25 mouse cellular contexts compared by ENCODE assay signal in genomic region chr15:99833648-99834454, GRCm38 (mm10). TPM values are rescaled to one million over a fixed set of nuclear protein-coding genes. Genes with fewer than 3 reads are reported as not detected.
DNase-seq lines count a peak whose midpoint lies in the region; ATAC-seq and TF ChIP-seq lines count a peak whose summit lies in the region.
"Had no signal": no experiment of that assay in that cellular context is flagged by ENCODE, and none has a peak within 500 bp of the region (broad histone marks: within the 10 kb centered on the region; RNA-seq: fewer than 3 reads in every experiment).

No protein-coding gene starts in this region.

- no peak overlapping the region for H3K9ac ChIP-seq in forebrain, postnatal 0 days
- H3K9ac ChIP-seq in lung, postnatal 0 days (replicated peaks; ENCODE audit: low read depth), result no peak overlapping the region
- H3K9ac ChIP-seq: embryonic facial prominence, embryonic 13.5 days; heart, embryonic 12.5 days; hindbrain, embryonic 13.5 days; liver, embryonic 15.5 days had no signal

- H3K4me1 ChIP-seq in forebrain, embryonic 10.5 days, result peaks cover 8% of the 10 kb centered on the region; the same call in 1 of the 2 replicates
- H3K4me1 ChIP-seq in forebrain, postnatal 0 days (ENCODE audit: insufficient read depth), result no peaks in the 10 kb centered on the region
- no peaks in the 10 kb centered on the region for H3K4me1 ChIP-seq in lung, postnatal 0 days (ENCODE audit: insufficient read depth, low read depth, low read length)
- H3K4me1 ChIP-seq: hindbrain, embryonic 13.5 days; megakaryocyte, embryonic 14.5 days had no signal

- H3K4me3 ChIP-seq in forebrain, embryonic 10.5 days, result no peak overlapping the region
- H3K4me3 ChIP-seq in forebrain, postnatal 0 days (ENCODE audit: low read depth, low read length), result no peak overlapping the region
- H3K4me3 ChIP-seq in lung, postnatal 0 days (ENCODE audit: low read depth, low read length), result no peak overlapping the region
- H3K4me3 ChIP-seq in left cerebral cortex, adult 2 months, result no peak overlapping the region
- H3K4me3 ChIP-seq: embryonic facial prominence, embryonic 13.5 days; heart, embryonic 12.5 days; hindbrain, embryonic 13.5 days; layer of hippocampus, adult 2 months; liver, embryonic 15.5 days; megakaryocyte, embryonic 14.5 days had no signal

- no peaks in the 10 kb centered on the region for H3K27me3 ChIP-seq in forebrain, embryonic 10.5 days (ENCODE audit: poor library complexity, severe bottlenecking)
- no peaks in the 10 kb centered on the region for H3K27me3 ChIP-seq in forebrain, postnatal 0 days (ENCODE audit: insufficient read depth, low read length)
- no peaks in the 10 kb centered on the region for H3K27me3 ChIP-seq in lung, postnatal 0 days (replicated peaks; ENCODE audit: insufficient read depth, low read length)
- H3K27me3 ChIP-seq: embryonic facial prominence, embryonic 13.5 days; heart, embryonic 12.5 days; hindbrain, embryonic 13.5 days; liver, embryonic 15.5 days had no signal

- no peak for TF ChIP-seq CTCF in forebrain, postnatal 0 days (IDR thresholded peaks at IDR 0.05; ENCODE audit: low read depth)
- peak; percentile 28 for TF ChIP-seq CTCF in lung, postnatal 0 days (IDR thresholded peaks at IDR 0.05)
- TF ChIP-seq CTCF in left cerebral cortex, adult 2 months (IDR thresholded peaks at IDR 0.05), result no peak

- H3K36me3 ChIP-seq in forebrain, embryonic 10.5 days (replicated peaks), result no peaks in the 10 kb centered on the region
- no peaks in the 10 kb centered on the region for H3K36me3 ChIP-seq in forebrain, postnatal 0 days (ENCODE audit: insufficient read depth)
- no peaks in the 10 kb centered on the region for H3K36me3 ChIP-seq in lung, postnatal 0 days (ENCODE audit: insufficient read depth, low read length)
- H3K36me3 ChIP-seq: embryonic facial prominence, embryonic 13.5 days; heart, embryonic 12.5 days; liver, embryonic 15.5 days had no signal

- WGBS in forebrain, embryonic 10.5 days, result 88% methylated on average over 5 of the region's 5 CpGs
- WGBS in forebrain, postnatal 0 days, result 85% methylated on average over 5 of the region's 5 CpGs
- 77% methylated on average over 5 of the region's 5 CpGs for WGBS in lung, postnatal 0 days
- WGBS in large intestine, adult 2 months, result 40% methylated on average over 5 of the region's 5 CpGs

- no peak for DNase-seq in forebrain, embryonic 10.5 days (ENCODE audit: extremely low spot score, low spot score)
- DNase-seq in forebrain, postnatal 0 days, result no peak
- DNase-seq in lung, postnatal 0 days (ENCODE audit: low spot score), result no peak
- no peak for DNase-seq in lung, postnatal 36 days
- DNase-seq in large intestine, adult 2 months (ENCODE audit: low read depth, low spot score), result peak; percentile 58
- DNase-seq in cerebellum, postnatal 10 days, result no peak
- DNase-seq in left cerebral cortex, adult 2 months (ENCODE audit: extremely low spot score in 1 of 2, low spot score in 2 of 2), result no peak
- DNase-seq: cerebellum, adult 9-11 months; heart, adult 11 months; heart, postnatal 14 days; kidney, postnatal 10 days; left cerebral cortex, postnatal 4 days; lung, postnatal 14 days; retina, postnatal 1 day; thymus, postnatal 36 days had no signal

- no peaks in the 10 kb centered on the region for H3K9me3 ChIP-seq in forebrain, embryonic 10.5 days
- H3K9me3 ChIP-seq in forebrain, postnatal 0 days (ENCODE audit: low read length), result no peaks in the 10 kb centered on the region
- H3K9me3 ChIP-seq in lung, postnatal 0 days (ENCODE audit: low read length), result no peaks in the 10 kb centered on the region
- H3K9me3 ChIP-seq: embryonic facial prominence, embryonic 13.5 days; hindbrain, embryonic 13.5 days; liver, embryonic 15.5 days had no signal

- H3K4me2 ChIP-seq in forebrain, postnatal 0 days (ENCODE audit: low read depth), result no peak overlapping the region
- no peak overlapping the region for H3K4me2 ChIP-seq in lung, postnatal 0 days (replicated peaks; ENCODE audit: low read depth, low read length)
- H3K4me2 ChIP-seq: embryonic facial prominence, embryonic 13.5 days; heart, embryonic 12.5 days; hindbrain, embryonic 13.5 days; liver, embryonic 15.5 days had no signal

- ATAC-seq in forebrain, postnatal 0 days, result no peak
- no peak for ATAC-seq in lung, postnatal 0 days
- no peak for ATAC-seq in granulocyte monocyte progenitor cell, adult 5-6 weeks (replicated peaks; ENCODE audit: poor library complexity, severe bottlenecking)
- ATAC-seq: forebrain, embryonic 16.5 days; inflammation-experienced regulatory T-cells, adult 6 months; midbrain, embryonic 16.5 days had no signal

- TF ChIP-seq EP300 in lung, postnatal 0 days (IDR thresholded peaks at IDR 0.05), result no peak

- intact Hi-C loops in left cerebral cortex, adult 2 months (cut with DNase I), result no loop called here

- H3K27ac ChIP-seq in forebrain, embryonic 10.5 days, result 0 out of 2 replicates have a peak overlapping the region, but pooled peaks have one; percentile 11
- H3K27ac ChIP-seq in forebrain, postnatal 0 days (ENCODE audit: low read depth, low read length), result no peak overlapping the region
- no peak overlapping the region for H3K27ac ChIP-seq in lung, postnatal 0 days (ENCODE audit: low read length)
- no peak overlapping the region for H3K27ac ChIP-seq in left cerebral cortex, adult 2 months
- H3K27ac ChIP-seq: embryonic facial prominence, embryonic 13.5 days; hindbrain, embryonic 13.5 days; layer of hippocampus, adult 2 months had no signal

RNA-seq across cellular contexts. Expression of gene Lima1, which starts 41.4 kb away (rescaled TPM):
- 39.6 and 43.4 TPM in 2 replicates for polyA plus RNA-seq in forebrain, embryonic 10.5 days (2016; fragmentation: Nextera tagmentation; extraction: Ambion mirVana)
- total RNA-seq in forebrain, postnatal 0 days (2014; rRNA removed), result 9.7 and 12.5 TPM in 2 replicates
- polyA plus RNA-seq in forebrain, postnatal 0 days (2015; fragmentation: Nextera tagmentation; extraction: Ambion mirVana), result 8.5 and 11.8 TPM in 2 replicates
- 28.6 and 38.5 TPM in 2 replicates for polyA plus RNA-seq in lung, postnatal 0 days (2015; fragmentation: Nextera tagmentation; extraction: Ambion mirVana)
- polyA plus RNA-seq in large intestine, adult 2 months (2012; rRNA removed), result 42.8 and 81.9 TPM in 2 replicates
- total RNA-seq in left cerebral cortex, adult 2 months (2021), result 10 to 100 TPM in 1 of 2 experiments, 1 to 10 TPM in 1; 9.9 to 11.0 TPM
- 3.5 and 13.8 TPM in 2 replicates for total RNA-seq in granulocyte monocyte progenitor cell, adult 5-6 weeks (2014; fragmentation: Nextera tagmentation)
- total RNA-seq in granulocyte monocyte progenitor cell, adult 5-6 weeks (2017), result 3.0 and 7.2 TPM in 2 replicates
